Mouse (Mus musculus): ENCODE results near the gene Gpr156.

GRCm38 (mm10) chr16:37973855-37974519 is 57.7 kb downstream of the Gpr156 start:
- TF ChIP-seq CTCF (IDR thresholded peaks at IDR 0.05; ENCODE audit: low read depth) (no peak), EP300 (IDR thresholded peaks at IDR 0.05; ENCODE audit: low read depth) (no peak)

Data from heart, postnatal 0 days (tissue).